Mouse (Mus musculus): ENCODE measurements around the gene Masp2. TPM values are rescaled to one million over a fixed set of nuclear protein-coding genes. Genes with fewer than 3 reads are reported as not detected.
A peak's percentile ranks its signal among the peaks of the same experiment; 100 is the strongest.

The Masp2 gene
- polyA plus RNA-seq (2015; fragmentation: Nextera tagmentation; extraction: Ambion mirVana), result 0.46 and 0.79 TPM in 2 replicates

DNA sequence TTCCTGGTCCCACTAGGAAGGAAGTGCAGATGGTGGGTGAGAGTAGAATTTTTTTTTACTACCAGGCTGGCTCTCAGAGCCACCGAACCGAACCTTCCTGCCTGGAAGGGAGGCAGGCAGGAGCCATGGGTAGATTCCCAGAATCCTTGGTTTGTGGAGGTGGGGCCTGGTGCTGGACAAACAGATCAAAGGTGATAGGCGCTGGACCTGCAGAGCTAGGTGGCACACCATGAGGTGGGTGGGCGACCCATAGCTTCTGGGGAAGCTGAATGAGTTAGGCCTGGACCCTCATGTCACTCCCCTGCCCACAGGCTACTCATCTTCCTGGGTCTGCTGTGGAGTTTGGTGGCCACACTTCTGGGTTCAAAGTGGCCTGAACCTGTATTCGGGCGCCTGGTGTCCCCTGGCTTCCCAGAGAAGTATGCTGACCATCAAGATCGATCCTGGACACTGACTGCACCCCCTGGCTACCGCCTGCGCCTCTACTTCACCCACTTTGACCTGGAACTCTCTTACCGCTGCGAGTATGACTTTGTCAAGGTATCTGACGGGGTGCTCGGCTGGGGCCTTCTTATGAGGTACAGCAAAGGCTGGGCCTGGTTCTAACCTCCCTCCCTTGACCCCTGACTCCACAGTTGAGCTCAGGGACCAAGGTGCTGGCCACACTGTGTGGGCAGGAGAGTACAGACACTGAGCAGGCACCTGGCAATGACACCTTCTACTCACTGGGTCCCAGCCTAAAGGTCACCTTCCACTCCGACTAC is at the start of gene Masp2:
Gene Masp2, plus strand, starts transcription at position 198 of the 764 bp plus-strand sequence.
- no peak for DNase-seq (ENCODE audit: low spot score)
- Histone ChIP-seq H3K4me3 (ENCODE audit: low read depth, low read length) (no peak within 1 kb of the TSS), H3K36me3 (ENCODE audit: control insufficient read depth, insufficient read depth, low read length) (no peaks in the 10 kb centered on the region), H3K4me1 (replicated peaks; ENCODE audit: control insufficient read depth, insufficient read depth) (no peaks in the 10 kb centered on the region), H3K27me3 (ENCODE audit: control insufficient read depth, insufficient read depth, low read length) (no peaks in the 10 kb centered on the region), H3K9ac (ENCODE audit: low read length) (no peak within 1 kb of the TSS), H3K9me3 (ENCODE audit: control insufficient read depth, low read length) (no peaks in the 10 kb centered on the region), H3K27ac (replicated peaks) (no peak within 1 kb of the TSS), H3K4me2 (replicated peaks; ENCODE audit: low read depth) (no peak within 1 kb of the TSS)
- no peak for ATAC-seq (ENCODE audit: low FRiP score, low TSS enrichment)
- 82% methylated on average over 14 of the region's 14 CpGs for WGBS
- TF ChIP-seq EP300 (optimal IDR thresholded peaks at IDR 0.05) (no peak), CTCF (IDR thresholded peaks at IDR 0.05; ENCODE audit: low read depth) (no peak)

DNA sequence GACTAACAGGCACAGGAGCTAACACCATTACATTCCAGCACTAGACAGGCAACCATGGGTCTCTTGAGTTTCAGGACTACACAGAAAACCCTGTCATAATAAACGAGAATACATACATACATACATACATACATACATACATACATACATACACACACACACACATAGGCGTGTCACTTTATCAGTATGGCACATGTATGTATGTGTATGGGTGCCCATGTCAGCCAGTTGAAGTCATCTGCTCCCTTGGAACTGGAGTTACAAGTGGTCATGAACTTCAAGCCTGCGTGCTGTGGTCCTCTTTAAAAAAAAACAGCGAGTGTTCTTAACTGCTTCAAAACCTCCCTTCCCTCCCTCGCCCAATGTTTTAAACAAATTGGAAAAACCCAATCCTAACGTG is 44.6 kb upstream of the Masp2 start:
- DNase-seq (ENCODE audit: low spot score) (no peak), ATAC-seq (ENCODE audit: low FRiP score, low TSS enrichment) (no peak)
- peak overlapping the region; percentile 71 for H3K4me2 ChIP-seq (replicated peaks; ENCODE audit: low read depth)

DNA sequence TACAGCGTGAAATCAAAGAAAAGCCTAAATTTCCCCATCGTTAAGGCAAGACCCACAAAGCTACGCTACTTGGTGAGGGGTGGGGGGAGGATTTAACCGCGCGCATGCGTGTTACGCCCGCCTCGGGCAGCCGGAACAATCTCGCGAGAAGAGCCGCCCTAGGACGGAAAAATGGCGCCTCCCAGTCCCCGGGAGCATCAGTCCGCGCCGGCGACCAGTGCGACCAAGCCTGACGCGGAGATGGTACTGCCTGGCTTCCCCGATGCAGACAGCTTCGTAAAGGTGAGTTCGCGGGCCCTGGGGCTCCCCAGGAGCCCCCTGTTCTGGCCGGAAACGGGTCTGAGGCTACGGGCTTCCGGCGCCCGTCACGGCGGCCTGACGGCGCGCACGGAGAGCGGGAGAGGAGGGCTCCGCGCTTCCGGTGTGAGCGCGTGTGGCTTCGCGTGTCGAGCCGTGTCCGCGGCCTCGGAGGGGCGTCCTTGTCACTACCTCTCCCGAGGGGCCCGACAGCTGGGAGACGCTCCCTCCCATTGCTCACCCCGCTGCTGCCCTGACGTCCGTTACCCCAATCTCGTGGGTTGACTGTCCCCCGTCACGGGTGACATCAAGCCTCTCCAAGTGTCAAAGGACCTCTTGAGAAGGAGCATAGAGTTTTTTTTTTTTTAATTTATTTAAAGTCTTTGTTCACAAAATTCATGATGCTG is 43.9 kb upstream of the Masp2 start, which contains the start of gene Exosc10:
Gene Exosc10, plus strand, starts transcription at position 133 of the 704 bp plus-strand sequence.
- peaks cover 24% of the 10 kb centered on the region for H3K36me3 ChIP-seq (ENCODE audit: control insufficient read depth, insufficient read depth, low read length)

More for the DNA sequence above, 44.6 kb upstream of the Masp2 start:
- WGBS, result 31% methylated on average over 6 of the region's 6 CpGs
- Histone ChIP-seq H3K4me1 (replicated peaks; ENCODE audit: control insufficient read depth, insufficient read depth) (no peaks in the 10 kb centered on the region), H3K27me3 (ENCODE audit: control insufficient read depth, insufficient read depth, low read length) (no peaks in the 10 kb centered on the region), H3K9me3 (ENCODE audit: control insufficient read depth, low read length) (no peaks in the 10 kb centered on the region), H3K4me3 (ENCODE audit: low read depth, low read length) (peak overlapping the region; percentile 80), H3K27ac (replicated peaks) (peak overlapping the region; percentile 91; the same call in 1 of the 2 replicates), H3K36me3 (ENCODE audit: control insufficient read depth, insufficient read depth, low read length) (peaks cover 25% of the 10 kb centered on the region), H3K9ac (ENCODE audit: low read length) (peak overlapping the region; percentile 97)
- no peak for TF ChIP-seq EP300 (optimal IDR thresholded peaks at IDR 0.05)
- TF ChIP-seq CTCF (IDR thresholded peaks at IDR 0.05; ENCODE audit: low read depth), result no peak

DNA sequence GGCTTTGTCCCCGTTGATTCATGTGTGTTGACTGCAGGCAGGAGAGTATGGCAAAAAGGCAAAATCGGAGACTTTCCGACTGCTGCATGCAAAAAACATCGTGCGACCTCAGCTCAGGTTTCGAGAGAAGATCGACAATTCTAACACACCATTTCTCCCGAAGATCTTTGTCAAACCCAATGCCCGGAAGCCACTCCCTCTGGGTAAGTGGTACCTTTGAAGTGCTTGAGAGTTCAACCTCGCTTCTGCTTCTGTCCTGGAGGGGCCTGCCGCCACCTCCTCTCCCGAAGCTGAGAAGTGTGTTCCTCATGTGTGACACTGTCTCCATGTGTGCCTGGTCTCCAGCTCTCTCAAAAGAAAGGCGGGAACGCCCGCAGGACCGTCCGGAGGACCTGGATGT is 39.7 kb upstream of the Masp2 start:
- H3K27me3 ChIP-seq (ENCODE audit: control insufficient read depth, insufficient read depth, low read length), result no peaks in the 10 kb centered on the region
- WGBS, result 86% methylated on average over 17 of the region's 17 CpGs
- H3K9me3 ChIP-seq (ENCODE audit: control insufficient read depth, low read length), result no peaks in the 10 kb centered on the region
- H3K4me1 ChIP-seq (replicated peaks; ENCODE audit: control insufficient read depth, insufficient read depth), result no peaks in the 10 kb centered on the region
- H3K4me3 ChIP-seq (ENCODE audit: low read depth, low read length), result no peak overlapping the region
- no peak overlapping the region for H3K4me2 ChIP-seq (replicated peaks; ENCODE audit: low read depth)
- TF ChIP-seq EP300 (optimal IDR thresholded peaks at IDR 0.05) (no peak), CTCF (IDR thresholded peaks at IDR 0.05; ENCODE audit: low read depth) (no peak)
- peaks cover 41% of the 10 kb centered on the region for H3K36me3 ChIP-seq (ENCODE audit: control insufficient read depth, insufficient read depth, low read length)
- DNase-seq (ENCODE audit: low spot score), result no peak
- ATAC-seq (ENCODE audit: low FRiP score, low TSS enrichment), result no peak
- no peak overlapping the region for H3K27ac ChIP-seq (replicated peaks)
- H3K9ac ChIP-seq (ENCODE audit: low read length), result no peak overlapping the region

More for the DNA sequence above, 43.9 kb upstream of the Masp2 start, which contains the start of gene Exosc10:
- Histone ChIP-seq H3K9ac (ENCODE audit: low read length) (peak within 1 kb of the TSS; percentile 97), H3K9me3 (ENCODE audit: control insufficient read depth, low read length) (no peaks in the 10 kb centered on the region), H3K27me3 (ENCODE audit: control insufficient read depth, insufficient read depth, low read length) (no peaks in the 10 kb centered on the region), H3K4me1 (replicated peaks; ENCODE audit: control insufficient read depth, insufficient read depth) (no peaks in the 10 kb centered on the region), H3K4me3 (ENCODE audit: low read depth, low read length) (peak within 1 kb of the TSS; percentile 80), H3K27ac (replicated peaks) (peak within 1 kb of the TSS; percentile 91), H3K4me2 (replicated peaks; ENCODE audit: low read depth) (peak within 1 kb of the TSS; percentile 71)
- DNase-seq (ENCODE audit: low spot score) (peak; percentile 88), ATAC-seq (ENCODE audit: low FRiP score, low TSS enrichment) (peak; percentile 92)
- no peak for TF ChIP-seq CTCF (IDR thresholded peaks at IDR 0.05; ENCODE audit: low read depth)
- peak; percentile 94 for TF ChIP-seq EP300 (optimal IDR thresholded peaks at IDR 0.05)
- WGBS, result under 1% methylated on average over 63 of the region's 63 CpGs

DNA sequence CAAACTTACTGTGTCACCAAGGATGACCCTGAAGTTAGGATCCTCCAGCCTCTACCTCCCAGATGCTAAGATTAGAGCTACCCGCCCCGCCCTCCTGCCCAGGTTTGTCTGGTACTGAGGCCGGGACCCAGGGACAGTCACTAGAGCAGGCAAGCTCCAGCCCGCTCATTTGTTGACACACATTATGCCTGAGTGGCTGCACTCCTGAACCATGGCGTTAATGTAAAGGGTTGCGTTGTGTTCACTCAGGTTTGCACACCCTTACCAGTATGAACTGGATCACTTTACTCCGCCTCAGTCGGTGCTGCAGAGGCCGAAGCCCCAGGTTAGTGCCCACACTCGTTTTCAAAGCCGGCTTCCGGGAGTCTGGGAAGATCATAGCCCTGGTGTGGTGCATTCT is 38.8 kb upstream of the Masp2 start:
- Histone ChIP-seq H3K9ac (ENCODE audit: low read length) (no peak overlapping the region), H3K4me2 (replicated peaks; ENCODE audit: low read depth) (no peak overlapping the region), H3K4me3 (ENCODE audit: low read depth, low read length) (no peak overlapping the region), H3K4me1 (replicated peaks; ENCODE audit: control insufficient read depth, insufficient read depth) (no peaks in the 10 kb centered on the region), H3K27me3 (ENCODE audit: control insufficient read depth, insufficient read depth, low read length) (no peaks in the 10 kb centered on the region), H3K9me3 (ENCODE audit: control insufficient read depth, low read length) (no peaks in the 10 kb centered on the region), H3K27ac (replicated peaks) (peak overlapping the region; percentile 63; the same call in 1 of the 2 replicates), H3K36me3 (ENCODE audit: control insufficient read depth, insufficient read depth, low read length) (peaks cover 49% of the 10 kb centered on the region)
- TF ChIP-seq CTCF (IDR thresholded peaks at IDR 0.05; ENCODE audit: low read depth) (no peak), EP300 (optimal IDR thresholded peaks at IDR 0.05) (no peak)
- 76% methylated on average over 12 of the region's 12 CpGs for WGBS
- ATAC-seq (ENCODE audit: low FRiP score, low TSS enrichment), result 0 out of 2 replicates have a peak, but pooled peaks have one; percentile 38
- no peak for DNase-seq (ENCODE audit: low spot score)

Data from stomach, postnatal 0 days (tissue).